Mouse (Mus musculus) T-helper 2 cell (primary cell): ENCODE data around the gene Mms19.
"Not testable (repeated sequence)": the region's sequence is repeated elsewhere in the genome, so short reads cannot be mapped to it uniquely, and the experiment has no call there.

ENCODE experiments used
- in situ Hi-C: fragments of 300-600 bp; cut with MboI, MseI; formaldehyde crosslinking; loops from one replicate; pipeline ENCODE4 v1.15.1; 2025; ENCODE audit warnings: high pct_unique_total_duplicates

Mms19 gene

GRCm38 (mm10) chr19:41935921-41936320, 45.0 kb downstream of the Mms19 start:
- in situ Hi-C loops, result loop anchor here (5.0 kb wide), 1 partner anchor 91 kb away; no protein-coding TSS in a partner anchor

GRCm38 (mm10) chr19:41934124-41934523, 46.8 kb downstream of the Mms19 start:
- in situ Hi-C loops, result no loop called here

GRCm38 (mm10) chr19:41933179-41934086, 47.5 kb downstream of the Mms19 start, which contains the start of the genes Exosc1 and Zdhhc16:
Gene Exosc1 (minus strand): TSS chr19:41933423.
Gene Zdhhc16 (plus strand): TSS chr19:41933480.
- in situ Hi-C loops, result no loop called here

- in situ Hi-C loops, result no loop called here
These were observed 48.3 kb downstream of the Mms19 start for GRCm38 (mm10) chr19:41932686-41933085.

GRCm38 (mm10) chr19:41920412-41921067, 60.4 kb downstream of the Mms19 start:
- in situ Hi-C loops, result no loop called here

GRCm38 (mm10) chr19:41919471-41919870, 61.5 kb downstream of the Mms19 start:
- in situ Hi-C loops, result no loop called here

- in situ Hi-C loops, result no loop called here
These were observed 64.1 kb downstream of the Mms19 start for GRCm38 (mm10) chr19:41916853-41917252.

GRCm38 (mm10) chr19:41915294-41915693, 65.7 kb downstream of the Mms19 start:
- in situ Hi-C loops, result no loop called here

- in situ Hi-C loops, result not testable (repeated sequence)
These were observed 66.4 kb downstream of the Mms19 start for GRCm38 (mm10) chr19:41914592-41914882.

- in situ Hi-C loops, result no loop called here
These were observed 67.0 kb downstream of the Mms19 start for GRCm38 (mm10) chr19:41913774-41914591.

- in situ Hi-C loops, result no loop called here
These were observed 68.6 kb downstream of the Mms19 start for GRCm38 (mm10) chr19:41912121-41913080.

- in situ Hi-C loops, result no loop called here
These were observed 69.5 kb downstream of the Mms19 start, which contains the start of gene Pgam1 for GRCm38 (mm10) chr19:41911178-41912073. Gene Pgam1 (plus strand): TSS chr19:41911923.

GRCm38 (mm10) chr19:41910396-41910795, 70.6 kb downstream of the Mms19 start:
- in situ Hi-C loops, result no loop called here

GRCm38 (mm10) chr19:41908736-41909135, 72.2 kb downstream of the Mms19 start:
- in situ Hi-C loops, result no loop called here

GRCm38 (mm10) chr19:41907079-41907760, 73.7 kb downstream of the Mms19 start:
- in situ Hi-C loops, result no loop called here

GRCm38 (mm10) chr19:41906311-41907078, 74.5 kb downstream of the Mms19 start:
- in situ Hi-C loops, result no loop called here

GRCm38 (mm10) chr19:41905246-41905645, 75.7 kb downstream of the Mms19 start:
- in situ Hi-C loops, result no loop called here

GRCm38 (mm10) chr19:41902848-41903593, 77.9 kb downstream of the Mms19 start:
- in situ Hi-C loops, result no loop called here
